Mouse (Mus musculus) cortical plate, adult 2 months (tissue): Measurements from ENCODE around the gene Abcc6.
A peak's percentile ranks its signal among the peaks of the same experiment; 100 is the strongest.

ENCODE experiments used
- CTCF ChIP-seq: fragments of 200-500 bp; IDR thresholded peaks from 2 replicates; pipeline ENCODE4 v1.5.1; 2011; ENCODE audit warnings: mild to moderate bottlenecking, control low read depth, low read length; ENCODE audit not compliant: insufficient read depth; ENCODE audit errors: extremely low read depth
- POLR2A ChIP-seq: fragments of 200-500 bp; IDR thresholded peaks from 2 replicates; pipeline ENCODE4 v1.6.1; 2011; ENCODE audit warnings: mild to moderate bottlenecking, low read length, control low read depth; ENCODE audit not compliant: insufficient read depth; ENCODE audit errors: extremely low read depth

GRCm38 (mm10) chr7:46009578-46009977 lies 20.5 kb downstream of the Abcc6 start:
- TF ChIP-seq CTCF (peak; percentile 90), POLR2A (no peak)
